Mouse (Mus musculus) bone marrow macrophage, adult 2 months (primary cell): ENCODE measurements at regions not wholly inside any gene's neighbourhood (a gene's known extent, or its start where the extent isn't known, plus 50 kb on each side); places are given as distances from the start of the nearest gene placed in this dataset.
"Not testable (repeated sequence)": the region's sequence is repeated elsewhere in the genome, so short reads cannot be mapped to it uniquely, and the experiment has no call there.

Experiments used
- CTCF ChIP-seq: IDR thresholded peaks from 2 replicates; pipeline ENCODE4 v1.5.1; 2012; ENCODE audit warnings: low read depth, mild to moderate bottlenecking, low read length, moderate library complexity
- POLR2A ChIP-seq: IDR thresholded peaks from 2 replicates; pipeline ENCODE4 v1.6.1; 2012; ENCODE audit warnings: mild to moderate bottlenecking, low read depth, low read length, borderline replicate concordance

GRCm38 (mm10) chr12:115802499-115802898 lies 245.0 kb upstream of the Zfp386 start:
- TF ChIP-seq CTCF, POLR2A: not testable (repeated sequence)
